Mouse (Mus musculus): ENCODE data around the gene Hmcn1.

- no peak for TF ChIP-seq POLR2A (IDR thresholded peaks at IDR 0.05; ENCODE audit: insufficient read depth, low read depth, low read length)
- TF ChIP-seq CTCF (IDR thresholded peaks at IDR 0.05; ENCODE audit: insufficient read depth, low read depth, low read length), result no peak
These were observed 223.4 kb downstream of the Hmcn1 start for GRCm38 (mm10) chr1:150769836-150770235.
